Mouse (Mus musculus) bone marrow macrophage, adult 2 months (primary cell): Measurements from ENCODE around the gene Cep295.

Experiments
- CTCF ChIP-seq: IDR thresholded peaks from 2 replicates; pipeline ENCODE4 v1.5.1; 2012; ENCODE audit warnings: low read depth, mild to moderate bottlenecking, low read length, moderate library complexity
- POLR2A ChIP-seq: IDR thresholded peaks from 2 replicates; pipeline ENCODE4 v1.6.1; 2012; ENCODE audit warnings: mild to moderate bottlenecking, low read depth, low read length, borderline replicate concordance

DNA sequence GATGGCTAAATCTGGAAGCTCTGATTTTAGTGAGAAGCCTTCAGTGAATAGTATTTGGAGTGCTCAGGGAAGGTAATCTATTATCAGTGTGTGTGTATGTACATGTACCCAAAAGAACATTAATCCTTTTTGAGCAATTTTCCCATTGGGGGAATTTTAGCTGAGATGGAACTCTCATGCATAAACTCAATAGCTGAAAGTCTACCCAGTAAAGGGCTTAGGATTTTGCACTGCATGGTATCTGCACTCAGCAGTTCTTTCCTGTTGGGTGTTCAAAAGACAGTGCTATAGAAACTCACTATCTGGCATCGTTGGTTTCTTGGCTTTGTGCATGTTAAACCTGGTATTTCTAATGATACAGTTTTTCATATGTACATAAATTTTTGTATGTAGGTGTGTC is 43.0 kb downstream of the Cep295 start:
- TF ChIP-seq POLR2A = no peak
- TF ChIP-seq CTCF = no peak
